Mouse (Mus musculus): Measurements from ENCODE around the gene Gstm5. TPM values are rescaled to one million over a fixed set of nuclear protein-coding genes. Genes with fewer than 3 reads are reported as not detected.

Gene Gstm5
- polyA plus RNA-seq, 1 experiment = 3,160 TPM

- H3K27me3 ChIP-seq (ENCODE audit: control insufficient read depth, insufficient read depth, low read length) = no peaks in the 10 kb centered on the region
- peaks cover 3% of the 10 kb centered on the region; the same call in 1 of the 2 replicates for H3K36me3 ChIP-seq (ENCODE audit: control insufficient read depth, insufficient read depth, low read length)
- peaks cover 4% of the 10 kb centered on the region; the same call in 1 of the 2 replicates for H3K4me1 ChIP-seq (ENCODE audit: control insufficient read depth, insufficient read depth, low read length)
- no peak overlapping the region for H3K27ac ChIP-seq (ENCODE audit: control insufficient read depth, insufficient read depth, low read depth, low read length)
- no peak overlapping the region for H3K4me3 ChIP-seq (ENCODE audit: control insufficient read depth, low read depth, low read length)
- TF ChIP-seq CTCF (IDR thresholded peaks at IDR 0.05; ENCODE audit: control insufficient read depth, insufficient read depth, insufficient replicate concordance, low read depth, low read length) (no peak), POLR2A (IDR thresholded peaks at IDR 0.05; ENCODE audit: control insufficient read depth, low read depth, low read length) (no peak)
Observed at GRCm38 (mm10) chr3:107900955-107901673, 5.5 kb downstream of the Gstm5 start.

DNA sequence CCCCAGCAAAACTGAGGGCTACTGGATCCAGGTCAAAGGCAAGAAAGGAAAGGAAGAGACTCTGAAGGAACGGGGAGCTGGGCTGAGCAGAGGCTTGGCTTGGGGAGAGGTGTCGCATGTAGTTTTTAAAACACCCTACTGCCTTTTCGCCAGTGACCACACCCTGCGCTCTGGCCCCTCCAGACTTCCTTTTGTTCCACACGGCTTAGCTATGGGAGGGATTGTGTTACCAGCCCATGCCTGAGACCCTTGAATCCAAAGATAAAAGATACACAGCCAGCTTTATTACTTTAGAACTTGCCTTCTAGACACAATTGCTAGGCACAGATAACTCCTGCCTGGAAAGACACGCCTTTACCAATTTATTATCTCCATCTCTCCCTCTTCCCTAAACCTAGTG is 10.3 kb downstream of the Gstm5 start:
- H3K4me1 ChIP-seq (ENCODE audit: control insufficient read depth, insufficient read depth, low read length) = no peaks in the 10 kb centered on the region
- TF ChIP-seq POLR2A (IDR thresholded peaks at IDR 0.05; ENCODE audit: control insufficient read depth, low read depth, low read length) = no peak
- TF ChIP-seq CTCF (IDR thresholded peaks at IDR 0.05; ENCODE audit: control insufficient read depth, insufficient read depth, insufficient replicate concordance, low read depth, low read length) = no peak

GRCm38 (mm10) chr3:107916674-107917073 is 21.1 kb downstream of the Gstm5 start:
- Histone ChIP-seq H3K4me3 (ENCODE audit: control insufficient read depth, low read depth, low read length) (no peak overlapping the region), H3K4me1 (ENCODE audit: control insufficient read depth, insufficient read depth, low read length) (no peaks in the 10 kb centered on the region), H3K36me3 (ENCODE audit: control insufficient read depth, insufficient read depth, low read length) (no peaks in the 10 kb centered on the region), H3K27ac (ENCODE audit: control insufficient read depth, insufficient read depth, low read depth, low read length) (no peak overlapping the region), H3K27me3 (ENCODE audit: control insufficient read depth, insufficient read depth, low read length) (no peaks in the 10 kb centered on the region)
- no peak for TF ChIP-seq POLR2A (IDR thresholded peaks at IDR 0.05; ENCODE audit: control insufficient read depth, low read depth, low read length)
- no peak for TF ChIP-seq CTCF (IDR thresholded peaks at IDR 0.05; ENCODE audit: control insufficient read depth, insufficient read depth, insufficient replicate concordance, low read depth, low read length)

More for the DNA sequence above, 10.3 kb downstream of the Gstm5 start:
- Histone ChIP-seq H3K27ac (ENCODE audit: control insufficient read depth, insufficient read depth, low read depth, low read length) (no peak overlapping the region), H3K27me3 (ENCODE audit: control insufficient read depth, insufficient read depth, low read length) (no peaks in the 10 kb centered on the region), H3K36me3 (ENCODE audit: control insufficient read depth, insufficient read depth, low read length) (no peaks in the 10 kb centered on the region), H3K4me3 (ENCODE audit: control insufficient read depth, low read depth, low read length) (no peak overlapping the region)

DNA sequence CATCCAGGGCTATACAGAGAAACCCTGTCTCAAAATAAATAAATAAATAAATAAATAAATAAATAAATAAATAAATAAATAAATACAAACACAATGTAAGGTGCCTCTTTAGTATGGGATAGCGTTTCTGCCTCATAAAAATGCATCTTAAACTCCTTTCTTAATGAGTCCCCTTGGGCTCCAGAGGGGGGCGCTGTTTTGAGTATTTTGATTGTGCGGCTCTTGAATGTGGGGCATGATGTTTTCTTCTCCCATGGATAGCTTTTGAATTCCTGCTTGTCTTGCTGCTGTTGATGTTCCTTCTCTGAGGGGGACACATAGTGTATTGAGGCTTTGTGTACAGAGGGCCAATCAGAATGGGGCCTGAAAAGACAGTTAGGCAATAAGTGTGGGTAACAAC is 21.5 kb downstream of the Gstm5 start:
- H3K36me3 ChIP-seq (ENCODE audit: control insufficient read depth, insufficient read depth, low read length) = no peaks in the 10 kb centered on the region
- no peak overlapping the region for H3K27ac ChIP-seq (ENCODE audit: control insufficient read depth, insufficient read depth, low read depth, low read length)
- TF ChIP-seq CTCF (IDR thresholded peaks at IDR 0.05; ENCODE audit: control insufficient read depth, insufficient read depth, insufficient replicate concordance, low read depth, low read length) = no peak
- TF ChIP-seq POLR2A (IDR thresholded peaks at IDR 0.05; ENCODE audit: control insufficient read depth, low read depth, low read length) = no peak
- no peaks in the 10 kb centered on the region for H3K4me1 ChIP-seq (ENCODE audit: control insufficient read depth, insufficient read depth, low read length)
- no peak overlapping the region for H3K4me3 ChIP-seq (ENCODE audit: control insufficient read depth, low read depth, low read length)
- no peaks in the 10 kb centered on the region for H3K27me3 ChIP-seq (ENCODE audit: control insufficient read depth, insufficient read depth, low read length)

DNA sequence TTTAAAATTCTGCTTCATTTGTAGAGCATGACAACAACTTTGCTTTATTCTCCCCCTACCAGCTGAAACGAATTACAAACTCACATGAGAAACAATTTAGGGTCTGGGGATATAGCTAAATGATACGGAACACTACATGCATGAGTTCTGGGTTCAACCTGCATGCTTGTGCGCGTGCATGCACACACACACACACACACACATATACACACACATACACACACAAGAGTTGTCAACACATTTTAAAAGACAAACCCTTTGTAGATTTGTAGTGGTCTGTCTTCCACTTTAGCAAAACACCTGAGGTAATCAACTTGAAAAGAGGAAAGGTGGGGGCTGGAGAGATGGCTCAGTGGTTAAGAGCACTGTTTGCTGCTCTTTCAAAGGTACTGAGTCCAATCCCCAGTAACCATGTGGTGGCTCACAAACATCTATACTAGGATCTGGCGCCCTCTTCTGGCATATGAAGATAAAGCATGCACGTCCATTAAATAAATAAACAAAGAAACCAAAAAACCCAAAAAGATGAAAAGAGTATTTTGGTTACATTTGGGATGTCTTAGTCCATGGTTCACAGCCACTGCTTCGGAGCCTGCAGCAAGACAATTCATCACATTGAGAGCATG is 22.3 kb downstream of the Gstm5 start:
- Histone ChIP-seq H3K4me3 (ENCODE audit: control insufficient read depth, low read depth, low read length) (no peak overlapping the region), H3K27ac (ENCODE audit: control insufficient read depth, insufficient read depth, low read depth, low read length) (no peak overlapping the region), H3K4me1 (ENCODE audit: control insufficient read depth, insufficient read depth, low read length) (no peaks in the 10 kb centered on the region), H3K27me3 (ENCODE audit: control insufficient read depth, insufficient read depth, low read length) (no peaks in the 10 kb centered on the region), H3K36me3 (ENCODE audit: control insufficient read depth, insufficient read depth, low read length) (no peaks in the 10 kb centered on the region)
- TF ChIP-seq POLR2A (IDR thresholded peaks at IDR 0.05; ENCODE audit: control insufficient read depth, low read depth, low read length) = no peak
- no peak for TF ChIP-seq CTCF (IDR thresholded peaks at IDR 0.05; ENCODE audit: control insufficient read depth, insufficient read depth, insufficient replicate concordance, low read depth, low read length)

DNA sequence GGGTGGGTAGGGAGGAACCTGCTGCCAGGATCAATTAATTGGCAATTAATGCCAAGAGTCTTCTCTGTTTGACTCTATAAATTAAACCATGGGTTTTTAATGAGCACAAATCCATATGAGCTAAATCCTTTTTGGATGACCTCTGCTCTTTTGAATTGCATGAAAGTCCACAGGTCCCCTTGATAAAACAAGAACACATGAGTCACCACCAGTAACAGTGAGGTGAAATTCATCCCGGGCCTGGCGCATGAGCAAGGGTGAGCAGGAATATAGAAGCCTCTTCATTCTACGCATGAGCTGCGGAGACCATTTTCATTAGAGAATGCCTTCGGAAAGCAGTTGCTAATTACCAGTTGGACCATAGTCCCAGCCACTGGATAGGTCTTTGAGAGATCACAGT is 24.7 kb downstream of the Gstm5 start:
- Histone ChIP-seq H3K27ac (ENCODE audit: control insufficient read depth, insufficient read depth, low read depth, low read length) (no peak overlapping the region), H3K4me3 (ENCODE audit: control insufficient read depth, low read depth, low read length) (no peak overlapping the region), H3K27me3 (ENCODE audit: control insufficient read depth, insufficient read depth, low read length) (no peaks in the 10 kb centered on the region), H3K36me3 (ENCODE audit: control insufficient read depth, insufficient read depth, low read length) (no peaks in the 10 kb centered on the region), H3K4me1 (ENCODE audit: control insufficient read depth, insufficient read depth, low read length) (no peaks in the 10 kb centered on the region)
- TF ChIP-seq CTCF (IDR thresholded peaks at IDR 0.05; ENCODE audit: control insufficient read depth, insufficient read depth, insufficient replicate concordance, low read depth, low read length) (no peak), POLR2A (IDR thresholded peaks at IDR 0.05; ENCODE audit: control insufficient read depth, low read depth, low read length) (no peak)

DNA sequence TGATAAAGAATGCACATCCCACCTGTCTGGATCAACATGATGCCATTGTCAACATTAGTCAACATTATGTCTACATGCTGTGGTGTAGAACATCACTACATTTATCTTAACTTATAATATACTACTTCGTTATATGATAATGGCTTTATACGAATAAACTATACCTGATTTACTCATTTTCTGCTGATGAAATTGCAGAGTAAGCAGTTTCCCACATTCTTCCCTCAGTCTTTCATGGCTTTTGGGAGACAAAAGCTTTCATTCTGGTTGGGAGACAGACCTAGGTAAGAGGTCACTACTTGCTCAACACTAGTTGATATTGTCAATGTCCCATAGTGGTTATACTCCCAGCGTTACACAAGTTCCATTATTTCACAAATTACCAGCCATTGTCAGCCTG is 29.7 kb downstream of the Gstm5 start:
- H3K36me3 ChIP-seq (ENCODE audit: control insufficient read depth, insufficient read depth, low read length) = no peaks in the 10 kb centered on the region
- no peaks in the 10 kb centered on the region for H3K27me3 ChIP-seq (ENCODE audit: control insufficient read depth, insufficient read depth, low read length)
- no peaks in the 10 kb centered on the region; the same call in 1 of the 2 replicates for H3K4me1 ChIP-seq (ENCODE audit: control insufficient read depth, insufficient read depth, low read length)
- H3K27ac ChIP-seq (ENCODE audit: control insufficient read depth, insufficient read depth, low read depth, low read length) = no peak overlapping the region
- TF ChIP-seq CTCF (IDR thresholded peaks at IDR 0.05; ENCODE audit: control insufficient read depth, insufficient read depth, insufficient replicate concordance, low read depth, low read length) (no peak), POLR2A (IDR thresholded peaks at IDR 0.05; ENCODE audit: control insufficient read depth, low read depth, low read length) (no peak)
- H3K4me3 ChIP-seq (ENCODE audit: control insufficient read depth, low read depth, low read length) = no peak overlapping the region

Data from testis, adult 2 months (tissue).